Mouse (Mus musculus): ENCODE data around the gene Fryl.

DNA sequence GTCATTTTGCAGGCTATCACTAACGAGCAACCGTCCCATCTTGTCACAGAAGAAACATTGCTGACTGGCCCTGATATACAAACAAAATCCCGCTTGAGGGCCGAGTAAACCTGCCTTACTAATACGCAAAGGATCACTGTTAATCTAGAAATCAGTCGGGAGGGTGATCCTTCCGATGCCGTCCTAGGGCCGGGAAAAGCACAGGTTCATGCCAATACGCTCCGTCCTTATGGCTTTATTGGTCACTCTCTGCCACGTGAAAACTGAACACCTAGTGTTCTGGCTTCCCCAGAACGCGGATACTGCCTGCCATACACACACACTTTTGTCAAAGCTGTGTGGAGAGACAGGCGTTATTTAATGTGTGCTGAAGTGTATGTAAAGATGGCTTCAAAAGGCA lies 44.5 kb downstream of the Fryl start:
- TF ChIP-seq CTCF (IDR thresholded peaks at IDR 0.05; ENCODE audit: low read depth) = no peak
- TF ChIP-seq EP300 (optimal IDR thresholded peaks at IDR 0.05) = no peak
